Mouse (Mus musculus): ENCODE data around the gene Ccr2. TPM values are rescaled to one million over a fixed set of nuclear protein-coding genes. Genes with fewer than 3 reads are reported as not detected.

The Ccr2 gene
- polyA plus RNA-seq, 1 experiment from 2014 or later = 1.9 TPM

- H3K4me3 ChIP-seq = no peak overlapping the region
- no peaks in the 10 kb centered on the region for H3K36me3 ChIP-seq
- no peak for ATAC-seq (replicated peaks; ENCODE audit: insufficient number of reproducible peaks, insufficient read depth, low FRiP score, low read depth)
- H3K9me3 ChIP-seq (replicated peaks) = no peaks in the 10 kb centered on the region
- WGBS = 61% methylated on average over 1 of the region's 1 CpGs
- H3K9ac ChIP-seq = no peak overlapping the region
- H3K27me3 ChIP-seq = no peaks in the 10 kb centered on the region
- no peak overlapping the region for H3K27ac ChIP-seq
- no peaks in the 10 kb centered on the region for H3K4me1 ChIP-seq (replicated peaks)
- no peak overlapping the region for H3K4me2 ChIP-seq
These were observed 11.3 kb upstream of the Ccr2 start for GRCm38 (mm10) chr9:124090441-124090840.

GRCm38 (mm10) chr9:124099127-124099526, 2.6 kb upstream of the Ccr2 start:
- no peak overlapping the region for H3K27ac ChIP-seq
- H3K4me1 ChIP-seq (replicated peaks) = no peaks in the 10 kb centered on the region
- H3K9me3 ChIP-seq (replicated peaks) = no peaks in the 10 kb centered on the region
- H3K9ac ChIP-seq = no peak overlapping the region
- no peak for ATAC-seq (replicated peaks; ENCODE audit: insufficient number of reproducible peaks, insufficient read depth, low FRiP score, low read depth)
- no peaks in the 10 kb centered on the region for H3K36me3 ChIP-seq
- H3K27me3 ChIP-seq = no peaks in the 10 kb centered on the region
- no peak overlapping the region for H3K4me2 ChIP-seq
- 86% methylated on average over 1 of the region's 1 CpGs for WGBS
- H3K4me3 ChIP-seq = no peak overlapping the region

GRCm38 (mm10) chr9:124100357-124100756, 1.4 kb upstream of the Ccr2 start:
- WGBS = 73% methylated on average over 1 of the region's 1 CpGs
- Histone ChIP-seq H3K4me1 (replicated peaks) (no peaks in the 10 kb centered on the region), H3K9me3 (replicated peaks) (no peaks in the 10 kb centered on the region), H3K9ac (no peak overlapping the region), H3K36me3 (no peaks in the 10 kb centered on the region), H3K27ac (no peak overlapping the region), H3K27me3 (no peaks in the 10 kb centered on the region), H3K4me2 (no peak overlapping the region), H3K4me3 (no peak overlapping the region)
- ATAC-seq (replicated peaks; ENCODE audit: insufficient number of reproducible peaks, insufficient read depth, low FRiP score, low read depth) = no peak

GRCm38 (mm10) chr9:124103199-124103598, 1.4 kb downstream of the Ccr2 start:
- Histone ChIP-seq H3K9ac (no peak overlapping the region), H3K4me3 (no peak overlapping the region), H3K27ac (no peak overlapping the region), H3K9me3 (replicated peaks) (no peaks in the 10 kb centered on the region), H3K36me3 (no peaks in the 10 kb centered on the region), H3K4me1 (replicated peaks) (no peaks in the 10 kb centered on the region), H3K27me3 (no peaks in the 10 kb centered on the region), H3K4me2 (no peak overlapping the region)
- no peak for ATAC-seq (replicated peaks; ENCODE audit: insufficient number of reproducible peaks, insufficient read depth, low FRiP score, low read depth)
- WGBS = 48% methylated on average over 1 of the region's 1 CpGs

- Histone ChIP-seq H3K4me1 (replicated peaks) (no peaks in the 10 kb centered on the region), H3K36me3 (no peaks in the 10 kb centered on the region), H3K4me3 (no peak overlapping the region), H3K9me3 (replicated peaks) (no peaks in the 10 kb centered on the region), H3K27ac (no peak overlapping the region), H3K9ac (no peak overlapping the region), H3K4me2 (no peak overlapping the region), H3K27me3 (no peaks in the 10 kb centered on the region)
- no peak for ATAC-seq (replicated peaks; ENCODE audit: insufficient number of reproducible peaks, insufficient read depth, low FRiP score, low read depth)
These were observed 3.4 kb downstream of the Ccr2 start for GRCm38 (mm10) chr9:124105196-124105595.

- Histone ChIP-seq H3K27me3 (no peaks in the 10 kb centered on the region), H3K27ac (no peak overlapping the region), H3K4me2 (no peak overlapping the region), H3K9me3 (replicated peaks) (no peaks in the 10 kb centered on the region), H3K4me1 (replicated peaks) (no peaks in the 10 kb centered on the region), H3K4me3 (no peak overlapping the region), H3K36me3 (no peaks in the 10 kb centered on the region), H3K9ac (no peak overlapping the region)
- ATAC-seq (replicated peaks; ENCODE audit: insufficient number of reproducible peaks, insufficient read depth, low FRiP score, low read depth) = no peak
These were observed 5.5 kb downstream of the Ccr2 start for GRCm38 (mm10) chr9:124107232-124107631.

GRCm38 (mm10) chr9:124108356-124109127, 6.8 kb downstream of the Ccr2 start:
- Histone ChIP-seq H3K36me3 (no peaks in the 10 kb centered on the region), H3K4me3 (no peak overlapping the region), H3K27ac (no peak overlapping the region), H3K9ac (no peak overlapping the region), H3K9me3 (replicated peaks) (no peaks in the 10 kb centered on the region), H3K4me1 (replicated peaks) (no peaks in the 10 kb centered on the region), H3K4me2 (no peak overlapping the region), H3K27me3 (no peaks in the 10 kb centered on the region)
- ATAC-seq (replicated peaks; ENCODE audit: insufficient number of reproducible peaks, insufficient read depth, low FRiP score, low read depth) = no peak
- 40% methylated on average over 2 of the region's 2 CpGs for WGBS

GRCm38 (mm10) chr9:124111997-124112396, 10.2 kb downstream of the Ccr2 start:
- Histone ChIP-seq H3K4me2 (no peak overlapping the region), H3K4me3 (no peak overlapping the region), H3K36me3 (no peaks in the 10 kb centered on the region), H3K27ac (no peak overlapping the region), H3K9ac (no peak overlapping the region), H3K4me1 (replicated peaks) (no peaks in the 10 kb centered on the region), H3K9me3 (replicated peaks) (no peaks in the 10 kb centered on the region), H3K27me3 (no peaks in the 10 kb centered on the region)
- no peak for ATAC-seq (replicated peaks; ENCODE audit: insufficient number of reproducible peaks, insufficient read depth, low FRiP score, low read depth)
- WGBS = 76% methylated on average over 1 of the region's 1 CpGs

- no peak for ATAC-seq (replicated peaks; ENCODE audit: insufficient number of reproducible peaks, insufficient read depth, low FRiP score, low read depth)
- no peaks in the 10 kb centered on the region for H3K4me1 ChIP-seq (replicated peaks)
- H3K36me3 ChIP-seq = no peaks in the 10 kb centered on the region
- H3K9me3 ChIP-seq (replicated peaks) = no peaks in the 10 kb centered on the region
- no peak overlapping the region for H3K9ac ChIP-seq
- H3K4me3 ChIP-seq = no peak overlapping the region
- no peaks in the 10 kb centered on the region for H3K27me3 ChIP-seq
- no peak overlapping the region for H3K4me2 ChIP-seq
- no peak overlapping the region for H3K27ac ChIP-seq
- WGBS = 88% methylated on average over 1 of the region's 1 CpGs
These were observed 11.0 kb downstream of the Ccr2 start for GRCm38 (mm10) chr9:124112591-124113239.

- Histone ChIP-seq H3K27ac (no peak overlapping the region), H3K4me2 (no peak overlapping the region), H3K4me1 (replicated peaks) (no peaks in the 10 kb centered on the region), H3K4me3 (no peak overlapping the region), H3K9ac (no peak overlapping the region), H3K36me3 (no peaks in the 10 kb centered on the region), H3K27me3 (no peaks in the 10 kb centered on the region), H3K9me3 (replicated peaks) (no peaks in the 10 kb centered on the region)
- 85% methylated on average over 1 of the region's 1 CpGs for WGBS
- ATAC-seq (replicated peaks; ENCODE audit: insufficient number of reproducible peaks, insufficient read depth, low FRiP score, low read depth) = no peak
These were observed 12.0 kb downstream of the Ccr2 start for GRCm38 (mm10) chr9:124113777-124114176.

GRCm38 (mm10) chr9:124118489-124118888, 16.7 kb downstream of the Ccr2 start:
- H3K36me3 ChIP-seq = no peaks in the 10 kb centered on the region
- no peaks in the 10 kb centered on the region for H3K27me3 ChIP-seq
- WGBS = 96% methylated on average over 1 of the region's 1 CpGs
- no peak overlapping the region for H3K4me2 ChIP-seq
- H3K9me3 ChIP-seq (replicated peaks) = no peaks in the 10 kb centered on the region
- H3K9ac ChIP-seq = no peak overlapping the region
- ATAC-seq (replicated peaks; ENCODE audit: insufficient number of reproducible peaks, insufficient read depth, low FRiP score, low read depth) = no peak
- H3K27ac ChIP-seq = no peak overlapping the region
- H3K4me3 ChIP-seq = no peak overlapping the region
- H3K4me1 ChIP-seq (replicated peaks) = no peaks in the 10 kb centered on the region
